Mouse (Mus musculus) intestine, postnatal 0 days (tissue): ENCODE measurements at regions not wholly inside any gene's neighbourhood (a gene's known extent, or its start where the extent isn't known, plus 50 kb on each side); places are given as distances from the start of the nearest gene placed in this dataset.

ENCODE experiments used
- ATAC-seq: fragments of 200-750 bp; cut with Nextera tagmentation; 2 replicates; pipeline ENCODE4 v1.8.0; 2017; ENCODE audit warnings: mild to moderate bottlenecking, moderate TSS enrichment, moderate library complexity
- H3K27ac ChIP-seq: fragments of 300-500 bp; sonication (generic); 2 replicates; pipeline ENCODE4 v1.5.1; 2014; ENCODE audit warnings: mild to moderate bottlenecking, low read depth, low read length, moderate library complexity
- H3K27me3 ChIP-seq: fragments of 300-500 bp; sonication (generic); replicated peaks from 2 replicates; pipeline ENCODE4 v1.6.1; 2014; ENCODE audit warnings: low read length, mixed read lengths; ENCODE audit not compliant: control insufficient read depth, insufficient read depth
- H3K36me3 ChIP-seq: fragments of 300-500 bp; sonication (generic); 2 replicates; pipeline ENCODE4 v1.6.1; 2014; ENCODE audit warnings: mild to moderate bottlenecking, moderate library complexity; ENCODE audit not compliant: control insufficient read depth, insufficient read depth
- H3K4me1 ChIP-seq: fragments of 300-500 bp; sonication (generic); replicated peaks from 2 replicates; pipeline ENCODE4 v1.6.1; 2014; ENCODE audit warnings: antibody characterized with exemption, low read length, mixed read lengths; ENCODE audit not compliant: control insufficient read depth, insufficient read depth
- H3K4me2 ChIP-seq: fragments of 300-500 bp; sonication (generic); replicated peaks from 2 replicates; pipeline ENCODE4 v1.6.1; 2014; ENCODE audit warnings: low read depth, mild to moderate bottlenecking, moderate library complexity
- H3K4me3 ChIP-seq: fragments of 300-500 bp; sonication (generic); 2 replicates; pipeline ENCODE4 v1.5.1; 2014; ENCODE audit warnings: low read depth, low read length
- H3K9ac ChIP-seq: fragments of 300-500 bp; sonication (generic); 2 replicates; pipeline ENCODE4 v1.6.1; 2014; ENCODE audit warnings: mild to moderate bottlenecking, low read depth, low read length
- H3K9me3 ChIP-seq: fragments of 300-500 bp; sonication (generic); 2 replicates; pipeline ENCODE4 v1.6.1; 2016; ENCODE audit warnings: mixed run types; ENCODE audit not compliant: control insufficient read depth
- CTCF ChIP-seq: sonication (generic); IDR thresholded peaks from 2 replicates; pipeline ENCODE4 v1.5.1; 2016; ENCODE audit warnings: low read depth, mild to moderate bottlenecking, control low read depth, antibody characterized with exemption, moderate library complexity
- WGBS: fragments of 180-500 bp; shearing (Covaris S2); extraction: QIAGEN DNeasy Blood & Tissue Kit; methylation state at CpG from one replicate; pipeline ENCODE4 v1.1.7; 2014; 5-methylcytosine and 5-hydroxymethylcytosine counted together

- no peak overlapping the region for H3K4me2 ChIP-seq
- ATAC-seq = no peak
- H3K9ac ChIP-seq = no peak overlapping the region
- no peak overlapping the region for H3K4me3 ChIP-seq
- H3K36me3 ChIP-seq = no peaks in the 10 kb centered on the region
- H3K9me3 ChIP-seq = no peaks in the 10 kb centered on the region
- no peak overlapping the region for H3K27ac ChIP-seq
- no peaks in the 10 kb centered on the region for H3K27me3 ChIP-seq
- no peak for TF ChIP-seq CTCF
- 78% methylated on average over 1 of the region's 1 CpGs for WGBS
- H3K4me1 ChIP-seq = no peaks in the 10 kb centered on the region
Observed at GRCm38 (mm10) chr12:59307958-59308357, 88.4 kb upstream of the Fbxo33 start.

- no peak for ATAC-seq
- Histone ChIP-seq H3K4me3 (no peak overlapping the region), H3K4me1 (no peaks in the 10 kb centered on the region), H3K36me3 (no peaks in the 10 kb centered on the region), H3K27me3 (no peaks in the 10 kb centered on the region), H3K9ac (no peak overlapping the region), H3K27ac (no peak overlapping the region), H3K9me3 (no peaks in the 10 kb centered on the region), H3K4me2 (no peak overlapping the region)
- TF ChIP-seq CTCF = no peak
- WGBS = 73% methylated on average over 6 of the region's 6 CpGs
Observed at GRCm38 (mm10) chr12:59304522-59304921, 85.0 kb upstream of the Fbxo33 start.
